Mouse (Mus musculus): ENCODE measurements around the gene Cyp2f2. TPM values are rescaled to one million over a fixed set of nuclear protein-coding genes. Genes with fewer than 3 reads are reported as not detected.

Cyp2f2 gene
- polyA plus RNA-seq, 1 experiment from 2014 or later = not detected

GRCm38 (mm10) chr7:27170981-27171380, 51.3 kb downstream of the Cyp2f2 start:
- DNase-seq (ENCODE audit: low spot score) = no peak
- Histone ChIP-seq H3K4me1 (replicated peaks) (peaks cover 7% of the 10 kb centered on the region), H3K27me3 (ENCODE audit: insufficient read depth, poor library complexity, severe bottlenecking) (no peaks in the 10 kb centered on the region), H3K9me3 (no peaks in the 10 kb centered on the region), H3K4me3 (no peak overlapping the region), H3K36me3 (peaks cover 55% of the 10 kb centered on the region), H3K27ac (no peak overlapping the region)
- WGBS = 89% methylated on average over 3 of the region's 3 CpGs

DNA sequence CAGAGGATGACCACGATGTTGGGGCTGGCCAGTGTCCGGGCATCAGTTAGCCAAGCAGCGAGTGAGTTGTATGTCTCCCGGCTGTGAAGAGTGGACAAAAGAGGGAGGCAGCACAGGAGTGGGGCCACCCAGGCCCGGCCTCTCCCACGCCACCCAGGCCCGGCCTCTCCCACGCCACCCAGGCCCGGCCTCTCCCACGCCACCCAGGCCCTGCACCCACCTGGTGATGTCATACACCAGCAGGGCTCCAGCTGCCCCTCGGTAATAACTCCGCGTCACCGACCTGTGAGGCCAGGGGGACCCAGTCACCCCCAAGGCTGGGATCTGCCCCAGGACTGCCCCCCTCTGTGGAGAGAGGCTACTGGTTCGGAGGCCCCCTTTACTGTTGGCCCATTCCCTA, 54.8 kb downstream of the Cyp2f2 start:
- 90% methylated on average over 15 of the region's 15 CpGs for WGBS
- DNase-seq (ENCODE audit: low spot score) = no peak
- H3K27ac ChIP-seq = no peak overlapping the region
- H3K4me3 ChIP-seq = no peak overlapping the region
- H3K36me3 ChIP-seq = peaks cover 52% of the 10 kb centered on the region
- H3K9me3 ChIP-seq = no peaks in the 10 kb centered on the region
- H3K4me1 ChIP-seq (replicated peaks) = peaks cover 12% of the 10 kb centered on the region
- H3K27me3 ChIP-seq (ENCODE audit: insufficient read depth, poor library complexity, severe bottlenecking) = no peaks in the 10 kb centered on the region

GRCm38 (mm10) chr7:27174896-27175295, 55.2 kb downstream of the Cyp2f2 start:
- no peak overlapping the region for H3K27ac ChIP-seq
- H3K4me1 ChIP-seq (replicated peaks) = peaks cover 16% of the 10 kb centered on the region
- DNase-seq (ENCODE audit: low spot score) = no peak
- no peaks in the 10 kb centered on the region for H3K27me3 ChIP-seq (ENCODE audit: insufficient read depth, poor library complexity, severe bottlenecking)
- WGBS = 95% methylated on average over 7 of the region's 7 CpGs
- peaks cover 52% of the 10 kb centered on the region for H3K36me3 ChIP-seq
- H3K4me3 ChIP-seq = no peak overlapping the region
- no peaks in the 10 kb centered on the region for H3K9me3 ChIP-seq

GRCm38 (mm10) chr7:27177942-27178323, 58.2 kb downstream of the Cyp2f2 start:
- Histone ChIP-seq H3K36me3 (peaks cover 32% of the 10 kb centered on the region), H3K4me3 (peak overlapping the region; percentile 63), H3K27me3 (ENCODE audit: insufficient read depth, poor library complexity, severe bottlenecking) (no peaks in the 10 kb centered on the region), H3K9me3 (no peaks in the 10 kb centered on the region), H3K4me1 (replicated peaks) (peaks cover 19% of the 10 kb centered on the region), H3K27ac (peak overlapping the region; percentile 90)
- DNase-seq (ENCODE audit: low spot score) = no peak
- WGBS = 24% methylated on average over 4 of the region's 4 CpGs

- WGBS = under 1% methylated on average over 53 of the region's 53 CpGs
- DNase-seq (ENCODE audit: low spot score) = peak; percentile 100
- Histone ChIP-seq H3K9me3 (no peaks in the 10 kb centered on the region), H3K4me3 (peak within 1 kb of the TSS; percentile 63), H3K4me1 (replicated peaks) (peaks cover 19% of the 10 kb centered on the region), H3K27me3 (ENCODE audit: insufficient read depth, poor library complexity, severe bottlenecking) (no peaks in the 10 kb centered on the region), H3K36me3 (peaks cover 33% of the 10 kb centered on the region), H3K27ac (peak within 1 kb of the TSS; percentile 90)
Measured at GRCm38 (mm10) chr7:27178324-27179216, 58.9 kb downstream of the Cyp2f2 start, which contains the start of gene Rab4b. Gene Rab4b, minus strand, starts transcription at chr7:27178896.

GRCm38 (mm10) chr7:27179217-27179918, 59.7 kb downstream of the Cyp2f2 start:
- H3K27ac ChIP-seq = peak overlapping the region; percentile 90
- H3K9me3 ChIP-seq = no peaks in the 10 kb centered on the region
- no peaks in the 10 kb centered on the region for H3K27me3 ChIP-seq (ENCODE audit: insufficient read depth, poor library complexity, severe bottlenecking)
- H3K36me3 ChIP-seq = peaks cover 31% of the 10 kb centered on the region
- peak overlapping the region; percentile 63 for H3K4me3 ChIP-seq
- 48% methylated on average over 16 of the region's 16 CpGs for WGBS
- H3K4me1 ChIP-seq (replicated peaks) = peaks cover 19% of the 10 kb centered on the region
- DNase-seq (ENCODE audit: low spot score) = no peak

- no peak for DNase-seq (ENCODE audit: low spot score)
- Histone ChIP-seq H3K9me3 (peaks cover 1% of the 10 kb centered on the region; the same call in 1 of the 2 replicates), H3K4me1 (replicated peaks) (peaks cover 19% of the 10 kb centered on the region), H3K36me3 (peaks cover 31% of the 10 kb centered on the region), H3K4me3 (no peak overlapping the region), H3K27ac (no peak overlapping the region), H3K27me3 (ENCODE audit: insufficient read depth, poor library complexity, severe bottlenecking) (no peaks in the 10 kb centered on the region)
- WGBS = 69% methylated on average over 5 of the region's 5 CpGs
Measured at GRCm38 (mm10) chr7:27180036-27180435, 60.3 kb downstream of the Cyp2f2 start.

DNA sequence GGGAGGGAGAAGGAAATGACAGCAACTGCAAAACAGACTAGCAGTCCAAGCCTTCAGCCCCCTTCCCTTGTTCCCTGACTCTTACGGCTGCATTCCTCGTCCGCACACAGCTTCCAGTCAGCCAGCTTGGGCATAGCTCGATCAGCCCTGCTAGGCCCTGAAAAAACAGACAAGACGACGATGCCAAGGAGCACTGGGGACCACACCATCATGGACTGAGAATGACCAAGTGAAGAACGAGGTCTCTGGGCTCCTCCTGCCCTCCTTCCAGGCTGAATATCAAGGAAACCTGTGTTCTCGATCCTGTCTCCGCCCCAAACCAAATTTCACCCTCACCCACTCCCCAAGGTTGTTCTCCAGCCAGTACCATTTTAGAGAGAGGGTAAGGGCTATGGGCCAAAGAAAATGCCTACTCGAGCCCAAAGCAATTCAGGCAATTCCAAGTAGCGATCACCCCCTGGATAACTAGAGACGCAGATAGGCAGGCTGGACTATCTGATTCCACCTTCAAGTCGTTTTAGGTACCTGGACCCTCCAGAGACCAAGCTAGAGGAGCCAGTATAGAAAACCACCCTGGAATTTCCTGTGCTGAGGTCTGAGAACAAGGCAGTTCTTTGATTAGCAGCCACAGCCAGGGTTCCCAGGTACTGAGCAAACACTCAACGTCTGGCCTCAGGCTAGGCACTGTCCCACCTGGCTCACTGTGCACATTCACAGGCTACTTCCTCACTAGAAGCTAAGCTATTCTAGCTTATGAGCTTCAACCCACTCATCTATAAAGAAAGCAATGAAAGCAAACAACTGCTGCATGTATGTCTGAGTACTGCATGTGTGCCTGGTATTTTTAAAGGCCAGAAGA, 61.4 kb downstream of the Cyp2f2 start, which contains the start of the genes Gm21983 and Mia:
Gene Gm21983 (minus strand): TSS at position 250 of the 859 bp plus-strand sequence.
Gene Mia (minus strand): TSS at position 321 of the 859 bp plus-strand sequence.
- WGBS = 73% methylated on average over 14 of the region's 14 CpGs
- Histone ChIP-seq H3K27ac (no peak within 1 kb of the TSS), H3K4me3 (no peak within 1 kb of the TSS), H3K4me1 (replicated peaks) (peaks cover 19% of the 10 kb centered on the region), H3K9me3 (peaks cover 10% of the 10 kb centered on the region; the same call in 1 of the 2 replicates), H3K27me3 (ENCODE audit: insufficient read depth, poor library complexity, severe bottlenecking) (no peaks in the 10 kb centered on the region), H3K36me3 (peaks cover 34% of the 10 kb centered on the region)
- DNase-seq (ENCODE audit: low spot score) = no peak

DNA sequence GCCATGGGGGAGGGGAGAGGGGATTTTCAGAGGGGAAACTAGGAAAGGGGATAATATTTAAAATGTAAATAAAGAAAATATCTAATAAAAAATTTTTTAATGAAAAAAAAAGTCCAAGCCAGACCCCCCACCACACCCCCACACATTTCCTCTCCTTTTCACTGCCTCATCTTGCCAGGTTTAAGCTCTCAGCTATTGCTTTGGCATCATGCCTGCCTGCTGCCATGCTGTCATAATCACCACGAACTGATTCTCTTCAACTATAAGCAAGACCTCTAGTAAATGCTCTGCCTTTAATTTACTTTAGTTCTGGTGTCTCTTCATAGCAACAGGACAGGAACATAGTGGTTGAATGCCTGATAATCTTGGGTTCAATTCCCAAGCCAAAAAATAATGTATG, 62.8 kb downstream of the Cyp2f2 start:
- no peak for DNase-seq (ENCODE audit: low spot score)
- WGBS = 98% methylated on average over 1 of the region's 1 CpGs
- Histone ChIP-seq H3K4me3 (no peak overlapping the region), H3K36me3 (peaks cover 49% of the 10 kb centered on the region), H3K9me3 (peaks cover 12% of the 10 kb centered on the region; the same call in 1 of the 2 replicates), H3K27ac (no peak overlapping the region), H3K27me3 (ENCODE audit: insufficient read depth, poor library complexity, severe bottlenecking) (no peaks in the 10 kb centered on the region), H3K4me1 (replicated peaks) (peaks cover 19% of the 10 kb centered on the region)

Other genes starting within 250 kb of the Cyp2f2 start
- gene Cyp2a22, start 180.5 kb upstream of the Cyp2f2 start, polyA plus RNA-seq (2016; fragmentation: Nextera tagmentation; extraction: Ambion mirVana) = not detected in 2 replicates
- gene Cyp2a12, start 90.8 kb upstream of the Cyp2f2 start, polyA plus RNA-seq (2016; fragmentation: Nextera tagmentation; extraction: Ambion mirVana) = not detected in 2 replicates
- gene Cyp2t4, start 33.8 kb downstream of the Cyp2f2 start, polyA plus RNA-seq (2016; fragmentation: Nextera tagmentation; extraction: Ambion mirVana) = 0.10 TPM in 1 of 2 replicates, not detected in the other
- gene Egln2, start 46.9 kb downstream of the Cyp2f2 start, polyA plus RNA-seq (2016; fragmentation: Nextera tagmentation; extraction: Ambion mirVana) = 81.2 and 97.4 TPM in 2 replicates
- 66.0 and 92.2 TPM in 2 replicates for gene Rab4b, start 59.0 kb downstream of the Cyp2f2 start, polyA plus RNA-seq (2016; fragmentation: Nextera tagmentation; extraction: Ambion mirVana)
- 0.20 TPM in 1 of 2 replicates, not detected in the other for gene Gm21983, start 61.2 kb downstream of the Cyp2f2 start, polyA plus RNA-seq (2016; fragmentation: Nextera tagmentation; extraction: Ambion mirVana)
- gene Mia, start 61.2 kb downstream of the Cyp2f2 start, polyA plus RNA-seq (2016; fragmentation: Nextera tagmentation; extraction: Ambion mirVana) = 1.2 and 2.2 TPM in 2 replicates
- 3.6 and 4.3 TPM in 2 replicates for gene BC024978, start 75.9 kb downstream of the Cyp2f2 start, polyA plus RNA-seq (2016; fragmentation: Nextera tagmentation; extraction: Ambion mirVana)
- 393 and 408 TPM in 2 replicates for gene Snrpa, start 76.4 kb downstream of the Cyp2f2 start, polyA plus RNA-seq (2016; fragmentation: Nextera tagmentation; extraction: Ambion mirVana)
- 5.6 and 6.8 TPM in 2 replicates for gene Itpkc, start 108.8 kb downstream of the Cyp2f2 start, polyA plus RNA-seq (2016; fragmentation: Nextera tagmentation; extraction: Ambion mirVana)
- gene Coq8b, start 113.1 kb downstream of the Cyp2f2 start, polyA plus RNA-seq (2016; fragmentation: Nextera tagmentation; extraction: Ambion mirVana) = 22.4 and 27.2 TPM in 2 replicates
- 28.9 and 53.1 TPM in 2 replicates for gene Numbl, start 138.5 kb downstream of the Cyp2f2 start, polyA plus RNA-seq (2016; fragmentation: Nextera tagmentation; extraction: Ambion mirVana)
- 5.8 and 7.5 TPM in 2 replicates for gene Ltbp4, start 217.8 kb downstream of the Cyp2f2 start, polyA plus RNA-seq (2016; fragmentation: Nextera tagmentation; extraction: Ambion mirVana)
- 76.3 and 87.4 TPM in 2 replicates for gene Shkbp1, start 236.1 kb downstream of the Cyp2f2 start, polyA plus RNA-seq (2016; fragmentation: Nextera tagmentation; extraction: Ambion mirVana)
- 0.50 TPM in 1 of 2 replicates, not detected in the other for gene Gm20479, start 237.5 kb downstream of the Cyp2f2 start, polyA plus RNA-seq (2016; fragmentation: Nextera tagmentation; extraction: Ambion mirVana)

All from hindbrain, embryonic 10.5 days (tissue).